Mouse (Mus musculus) A20 (cell line): ENCODE measurements around the gene Tppp3.
A peak's percentile ranks its signal among the peaks of the same experiment; 100 is the strongest.

Experiments used
- DNase-seq: peaks from one replicate; pipeline ENCODE4 v3.0.0-alpha.2; 2011; ENCODE audit warnings: low read depth, low spot score

Gene Tppp3

GRCm38 (mm10) chr8:105467396-105467985, 3.8 kb downstream of the Tppp3 start:
- DNase-seq = no peak

DNA sequence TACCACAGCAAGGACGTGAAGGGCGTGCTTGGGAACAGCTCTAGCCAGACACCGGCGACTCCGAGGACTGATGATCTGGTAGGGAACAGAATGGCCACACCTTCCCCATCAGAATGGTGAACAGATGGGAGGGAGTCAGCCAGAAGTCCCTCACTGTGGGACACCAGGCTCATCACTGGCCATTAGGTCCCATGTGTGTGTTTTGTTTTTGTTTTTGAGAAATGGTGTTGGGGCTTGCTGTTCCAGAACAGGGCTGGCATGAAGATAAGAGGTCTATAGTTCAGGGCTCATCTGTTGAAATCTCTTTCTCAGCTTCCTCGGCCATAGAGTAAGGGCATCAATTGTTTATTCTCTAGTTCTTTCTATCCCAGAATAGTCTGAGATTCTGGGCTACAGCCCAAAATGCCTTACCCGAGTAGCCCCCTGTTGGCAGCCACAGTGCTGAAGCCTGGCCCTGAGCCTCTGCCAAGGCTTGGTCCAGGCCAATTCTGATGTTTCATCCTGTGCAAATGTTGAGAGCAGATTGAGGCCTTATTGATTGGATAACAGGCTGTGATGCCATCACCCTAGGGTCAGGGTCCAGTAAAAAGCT, 4.5 kb downstream of the Tppp3 start:
- no peak for DNase-seq

DNA sequence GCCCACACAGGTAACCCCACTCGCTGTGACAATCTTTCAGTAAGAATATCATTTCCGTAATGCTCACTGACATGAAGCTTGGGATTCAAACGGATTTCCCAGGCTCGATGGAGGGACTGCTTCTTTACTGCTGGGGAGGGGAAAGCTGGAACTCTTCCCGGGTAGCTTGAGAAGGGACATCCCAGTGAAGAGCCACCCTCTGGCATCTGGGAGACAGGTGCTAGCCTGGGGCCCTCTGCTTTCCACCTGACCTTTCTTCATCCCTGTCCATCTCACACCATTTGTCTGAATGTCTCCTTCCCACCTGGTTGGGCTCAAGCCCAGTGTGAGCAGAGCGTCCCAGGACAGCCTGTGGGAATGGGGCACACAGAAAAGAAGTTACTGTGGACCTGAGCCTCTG, 5.1 kb downstream of the Tppp3 start:
- DNase-seq = no peak

- DNase-seq = no peak
Observed at GRCm38 (mm10) chr8:105464595-105464994, 6.7 kb downstream of the Tppp3 start.

GRCm38 (mm10) chr8:105461085-105461803, 10.1 kb downstream of the Tppp3 start:
- DNase-seq = no peak

- no peak for DNase-seq
Observed at GRCm38 (mm10) chr8:105455218-105455617, 16.1 kb downstream of the Tppp3 start.

DNA sequence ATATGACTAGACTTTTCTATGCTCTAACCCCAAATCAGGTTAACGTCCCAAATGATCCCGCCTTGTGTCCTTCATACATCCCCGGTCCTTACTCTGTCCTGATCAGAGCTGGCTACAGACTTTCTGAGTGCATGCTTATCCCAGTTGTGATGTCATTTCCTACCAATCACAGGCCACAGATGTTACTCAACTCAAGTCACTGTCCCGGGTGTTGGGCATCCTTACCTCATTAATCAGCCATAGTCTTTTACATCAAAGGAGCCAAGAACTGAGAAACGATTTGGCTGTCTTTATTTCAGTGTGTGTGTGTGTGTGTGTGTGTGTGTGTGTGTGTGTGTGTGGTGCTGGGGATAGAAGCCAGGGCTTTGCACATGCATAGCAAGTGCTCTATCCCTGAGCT, 17.2 kb downstream of the Tppp3 start:
- no peak for DNase-seq

GRCm38 (mm10) chr8:105453296-105453695, 18.0 kb downstream of the Tppp3 start:
- DNase-seq = peak; percentile 30

DNA sequence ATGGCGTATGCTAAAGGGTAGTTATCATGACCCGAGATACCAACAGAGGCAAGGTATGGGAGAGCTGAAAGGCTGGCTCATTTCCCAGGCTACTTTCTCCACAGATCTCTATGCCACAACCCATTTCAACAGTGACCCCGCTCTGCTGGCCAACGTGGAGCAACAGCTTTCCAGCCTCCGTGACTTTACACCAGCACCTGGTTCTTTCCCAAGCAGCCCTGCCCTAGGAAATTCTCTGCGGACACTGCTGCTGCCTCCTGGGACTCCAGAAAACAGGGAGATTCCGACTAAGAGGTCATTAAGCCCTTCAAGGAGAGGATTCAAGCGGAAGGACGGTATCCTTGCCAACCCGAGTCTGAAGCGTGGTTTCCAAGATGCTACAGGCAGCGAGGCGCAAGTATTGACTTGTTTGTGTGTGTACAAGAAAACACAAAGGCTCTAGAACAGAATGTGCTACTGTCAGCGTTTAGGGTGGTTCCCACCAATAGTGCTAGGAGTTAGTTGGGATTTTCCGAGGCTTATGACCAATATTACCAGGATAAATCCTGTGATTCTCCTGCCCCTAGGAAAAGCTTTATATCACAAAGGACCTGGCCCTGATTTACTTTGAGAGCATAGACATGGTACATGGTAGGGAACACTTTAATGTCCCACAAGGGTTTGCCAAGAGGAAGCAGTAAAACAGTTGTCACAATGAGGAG, 19.3 kb downstream of the Tppp3 start:
- no peak for DNase-seq

DNA sequence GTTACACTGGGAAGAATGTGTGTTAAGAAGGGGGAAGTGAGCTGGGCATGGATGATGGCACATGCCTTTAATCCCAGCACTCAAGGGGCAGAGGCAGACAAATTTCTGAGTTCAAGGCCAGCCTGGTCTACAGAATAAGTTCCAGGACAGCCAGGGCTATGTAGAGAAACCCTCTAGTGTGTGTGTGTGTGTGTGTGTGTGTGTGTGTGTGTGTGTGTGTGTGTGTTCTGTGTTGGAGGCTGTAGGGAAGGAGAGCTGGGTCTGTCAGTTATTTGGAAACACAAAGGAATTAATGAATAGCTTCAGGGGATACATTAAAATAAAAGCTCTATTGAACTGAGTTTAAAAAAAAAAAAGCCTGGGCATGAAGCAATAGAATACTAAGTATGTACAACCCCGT, 20.3 kb downstream of the Tppp3 start:
- DNase-seq = no peak

- DNase-seq = no peak
Observed at GRCm38 (mm10) chr8:105448596-105448995, 22.7 kb downstream of the Tppp3 start.

DNA sequence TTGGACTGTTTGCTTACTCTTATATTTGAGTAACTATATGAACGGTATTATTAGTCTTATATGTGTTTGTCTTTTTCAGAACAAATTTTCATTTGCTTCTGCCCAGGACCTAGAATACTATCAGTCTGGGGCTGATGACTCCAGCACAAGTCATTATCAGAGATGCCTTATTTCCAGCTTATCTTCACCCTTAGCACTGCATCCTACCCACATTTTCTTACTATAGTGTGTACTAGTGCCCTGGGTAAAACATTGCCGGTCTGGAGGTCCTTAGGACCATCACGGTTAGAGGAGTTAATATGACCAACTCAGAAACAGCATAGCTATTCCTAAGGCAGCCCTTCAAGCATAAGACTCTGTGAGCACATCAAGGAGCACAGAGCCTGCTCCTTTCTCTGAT, 23.1 kb downstream of the Tppp3 start:
- no peak for DNase-seq

DNA sequence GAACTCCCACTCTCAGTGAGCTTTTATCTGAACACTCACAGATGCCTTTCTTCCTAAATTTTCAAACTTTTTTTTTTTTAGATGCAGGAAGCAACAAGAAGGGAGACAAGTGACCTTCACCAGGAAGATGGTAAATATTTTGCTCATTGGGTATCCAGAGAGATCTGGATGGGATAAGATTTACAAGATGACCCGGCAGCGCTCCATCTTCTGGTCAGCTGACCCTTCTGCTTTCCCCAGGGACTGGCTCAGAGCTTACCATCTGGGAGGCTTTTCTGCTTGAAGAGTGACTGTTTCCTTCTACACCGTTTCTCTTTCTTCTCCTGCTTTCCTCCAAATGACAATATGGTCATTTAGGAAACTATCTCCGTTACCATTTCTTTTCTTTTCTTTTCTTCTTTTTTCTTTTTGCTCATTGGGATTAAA, 25.2 kb downstream of the Tppp3 start:
- DNase-seq = peak; percentile 28

DNA sequence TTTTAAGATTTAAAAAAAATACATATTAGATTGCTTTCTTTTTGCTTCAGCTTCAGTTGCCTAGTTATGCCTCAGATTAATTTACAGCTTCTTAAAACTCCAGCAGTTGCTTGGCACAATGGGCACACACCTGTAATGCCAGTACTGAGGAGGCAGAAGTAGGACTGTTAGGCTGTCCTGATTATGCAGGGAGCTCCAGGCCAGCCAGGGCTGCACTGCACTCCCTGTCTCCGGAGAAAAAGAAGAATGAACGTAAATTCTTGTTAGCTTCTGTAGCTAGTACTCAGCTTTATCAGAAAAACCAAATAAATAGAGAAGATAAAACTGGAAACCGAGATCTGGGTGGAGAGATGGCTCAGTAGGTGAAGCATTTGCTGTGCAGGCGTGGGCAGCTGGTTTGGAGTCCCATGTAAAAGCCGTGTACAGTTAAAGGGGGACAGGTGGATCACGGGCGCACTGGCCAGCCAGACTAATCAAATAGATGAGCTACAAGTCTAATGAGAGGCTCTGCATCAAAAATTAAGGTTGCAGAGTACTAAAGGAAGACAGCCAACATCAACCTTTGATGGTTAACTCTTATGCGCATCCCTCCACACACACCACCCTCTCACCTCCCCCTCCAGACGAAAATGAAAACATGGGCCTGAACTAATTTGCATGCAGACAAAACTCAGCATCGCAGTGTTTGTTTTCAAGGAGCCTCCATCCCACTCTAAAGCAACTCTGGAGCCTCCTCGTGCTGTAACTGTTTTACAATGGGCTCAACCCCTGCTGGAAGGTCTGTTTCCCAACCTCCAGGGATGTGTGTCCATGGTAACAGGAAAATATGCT, 25.8 kb downstream of the Tppp3 start:
- DNase-seq = peak; percentile 27

DNA sequence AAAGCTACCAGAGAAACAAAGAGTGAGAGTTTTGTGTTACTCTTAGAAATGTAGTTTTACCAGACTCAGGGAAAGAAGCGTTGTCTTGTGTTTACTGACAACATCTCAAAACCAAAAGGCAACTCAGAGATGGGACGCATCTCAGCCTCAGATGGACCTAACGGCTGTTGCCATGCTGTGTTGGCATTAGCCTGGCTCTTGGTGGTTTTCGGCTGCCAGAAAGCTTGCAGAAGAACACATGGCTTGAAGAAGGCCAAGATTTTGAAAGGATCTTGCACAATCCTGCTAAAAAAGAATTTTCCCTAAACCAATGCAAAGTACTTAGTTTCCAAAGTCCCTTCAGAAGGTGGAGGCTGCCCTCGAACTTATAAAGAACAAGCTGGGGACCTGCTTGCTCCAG, 28.7 kb downstream of the Tppp3 start:
- DNase-seq = no peak

- peak; percentile 54 for DNase-seq
Observed at GRCm38 (mm10) chr8:105441433-105441832, 29.9 kb downstream of the Tppp3 start.

- DNase-seq = peak; percentile 71
Observed at GRCm38 (mm10) chr8:105438865-105439264, 32.5 kb downstream of the Tppp3 start.

DNA sequence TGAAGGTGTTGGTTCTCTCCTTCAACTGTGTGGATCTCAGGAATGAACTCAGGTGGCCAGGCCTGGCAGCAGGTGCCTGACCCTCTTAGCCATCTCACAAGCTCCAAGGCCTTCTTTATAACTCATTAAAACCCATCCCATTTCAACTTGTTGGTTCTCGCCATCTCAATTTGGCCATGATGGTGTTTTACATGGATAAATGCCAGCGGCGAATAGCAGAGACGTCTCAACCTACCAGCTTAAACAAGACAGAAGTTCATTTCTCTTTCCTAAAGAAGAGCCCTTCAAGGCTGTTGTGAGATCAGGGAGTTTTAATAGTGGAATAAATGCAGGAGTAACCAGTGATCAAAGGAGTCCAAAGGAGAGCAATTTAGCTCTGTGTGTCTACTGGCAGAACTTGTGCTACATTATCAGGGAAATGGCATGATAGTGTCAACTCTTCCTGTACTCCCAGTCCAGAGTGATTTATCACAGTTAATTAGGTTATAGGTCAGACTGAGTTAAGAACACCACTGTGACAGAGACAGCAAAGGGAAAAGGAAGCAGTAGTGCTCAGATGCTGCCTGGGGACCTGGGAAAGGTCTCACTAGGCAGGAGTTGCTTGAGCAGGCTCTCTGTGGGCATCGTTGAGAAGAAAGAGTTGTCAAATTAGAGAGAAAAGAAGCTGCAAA, 34.1 kb downstream of the Tppp3 start:
- DNase-seq = no peak

GRCm38 (mm10) chr8:105436218-105436617, 35.1 kb downstream of the Tppp3 start:
- no peak for DNase-seq

GRCm38 (mm10) chr8:105434136-105434535, 37.2 kb downstream of the Tppp3 start:
- DNase-seq = no peak

- no peak for DNase-seq
Observed at GRCm38 (mm10) chr8:105433511-105433910, 37.8 kb downstream of the Tppp3 start.
